Mouse (Mus musculus): ENCODE data around the gene C130050O18Rik. TPM values are rescaled to one million over a fixed set of nuclear protein-coding genes. Genes with fewer than 3 reads are reported as not detected.

C130050O18Rik gene
- polyA plus RNA-seq (2012; rRNA removed), result 0.20 and 0.33 TPM in 2 replicates

DNA sequence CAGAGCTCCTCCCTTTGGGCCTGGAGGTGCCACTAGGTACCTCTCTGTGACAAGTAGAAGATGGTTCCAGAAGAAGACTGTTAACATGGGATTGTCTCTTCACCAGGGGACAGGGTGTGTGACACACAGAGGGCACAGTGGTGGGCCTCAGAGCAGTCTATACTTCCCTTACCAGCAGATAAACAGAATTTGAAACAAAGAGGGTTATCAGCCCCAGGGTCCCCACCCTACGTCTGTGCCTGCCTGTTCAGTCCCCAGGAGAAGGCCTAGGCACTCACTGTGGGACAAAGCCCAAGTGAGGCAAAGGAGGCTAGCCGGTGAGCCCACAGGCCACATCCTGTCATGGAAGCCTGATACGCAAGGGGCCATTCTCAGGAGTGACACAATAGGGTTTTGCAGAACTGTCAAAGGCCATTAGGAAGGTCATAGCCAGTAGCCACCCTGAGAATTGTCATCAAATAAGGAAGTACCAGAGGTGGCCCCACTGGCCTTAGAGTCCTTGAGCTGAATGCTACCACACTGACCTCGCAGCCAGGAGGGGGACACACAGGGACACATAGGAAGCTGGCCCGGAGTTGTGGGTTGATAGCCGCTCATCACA lies at the start of gene C130050O18Rik:
Gene C130050O18Rik, plus strand, starts transcription at position 480 of the 601 bp plus-strand sequence.
- no peak for DNase-seq (ENCODE audit: low read depth)
- TF ChIP-seq CTCF (IDR thresholded peaks at IDR 0.05; ENCODE audit: borderline replicate concordance, extremely low read depth, insufficient read depth, insufficient read length), result no peak
- TF ChIP-seq POLR2A (IDR thresholded peaks at IDR 0.05; ENCODE audit: borderline replicate concordance, extremely low read depth, insufficient read depth, insufficient read length, poor library complexity, severe bottlenecking), result no peak

DNA sequence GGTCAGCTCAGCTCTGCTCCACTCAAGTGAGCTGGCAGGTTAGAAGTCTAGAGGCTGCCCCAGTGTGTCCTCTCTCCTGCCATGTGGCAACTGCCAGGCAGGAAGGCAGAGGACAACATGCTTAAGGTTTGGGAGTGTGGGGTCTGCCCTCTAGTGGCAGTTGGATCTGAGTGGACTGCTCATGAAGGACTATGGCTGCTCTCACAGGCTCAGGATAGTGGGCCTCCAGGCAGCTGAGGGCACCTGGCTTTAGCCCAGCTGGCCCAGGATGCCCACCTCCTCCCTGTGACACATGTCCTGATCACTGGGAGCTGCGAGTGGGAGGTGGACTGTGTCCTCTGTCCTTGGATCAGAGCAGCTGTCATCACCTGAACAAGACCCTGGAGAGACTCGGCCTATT lies 46.4 kb upstream of the C130050O18Rik start:
- peak; percentile 43 for DNase-seq (ENCODE audit: low read depth)
- TF ChIP-seq POLR2A (IDR thresholded peaks at IDR 0.05; ENCODE audit: borderline replicate concordance, extremely low read depth, insufficient read depth, insufficient read length, poor library complexity, severe bottlenecking) (no peak), CTCF (IDR thresholded peaks at IDR 0.05; ENCODE audit: borderline replicate concordance, extremely low read depth, insufficient read depth, insufficient read length) (peak; percentile 69; the same call in 1 of the 2 replicates)

DNA sequence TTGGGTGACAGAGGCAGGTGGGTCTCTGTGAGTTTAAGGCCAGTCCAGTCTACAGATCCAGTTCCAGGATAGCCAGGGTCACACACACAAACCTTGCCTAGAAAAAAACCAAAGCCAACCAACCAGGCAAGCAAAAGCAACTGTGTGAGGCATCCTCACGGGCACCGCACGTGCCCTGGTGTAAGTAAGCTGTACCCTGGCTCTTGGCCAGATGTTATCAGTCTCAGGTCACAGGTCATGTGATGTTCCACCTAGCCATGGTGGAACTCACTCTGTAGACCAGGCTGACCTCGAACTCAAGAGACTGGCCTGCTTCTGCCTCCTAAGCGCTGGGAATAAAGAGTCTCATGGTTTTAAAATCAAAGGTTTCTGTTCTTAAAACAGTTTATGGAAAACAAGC lies 45.8 kb upstream of the C130050O18Rik start:
- no peak for TF ChIP-seq POLR2A (IDR thresholded peaks at IDR 0.05; ENCODE audit: borderline replicate concordance, extremely low read depth, insufficient read depth, insufficient read length, poor library complexity, severe bottlenecking)
- no peak for TF ChIP-seq CTCF (IDR thresholded peaks at IDR 0.05; ENCODE audit: borderline replicate concordance, extremely low read depth, insufficient read depth, insufficient read length)
- DNase-seq (ENCODE audit: low read depth), result no peak

DNA sequence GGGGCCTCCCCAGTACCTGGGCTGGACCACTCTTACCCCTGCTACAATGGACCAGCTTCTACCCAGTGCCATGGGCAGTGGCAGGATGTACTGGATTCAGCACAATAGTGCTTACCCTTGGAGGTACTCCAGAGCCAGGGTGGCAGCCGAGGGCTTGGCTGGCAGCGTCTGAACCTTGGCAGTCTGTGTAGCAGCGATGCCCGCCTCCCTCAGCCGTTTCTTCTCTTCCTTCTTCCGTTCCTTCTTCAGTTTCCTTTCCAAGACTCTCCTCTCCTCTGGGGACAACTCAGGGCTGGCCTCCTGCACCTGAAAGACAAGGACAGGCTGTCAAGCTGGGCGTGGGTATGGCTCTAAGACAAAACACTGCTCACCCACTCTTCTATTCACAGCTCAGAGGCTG lies 41.2 kb upstream of the C130050O18Rik start:
- DNase-seq (ENCODE audit: low read depth), result no peak
- TF ChIP-seq POLR2A (IDR thresholded peaks at IDR 0.05; ENCODE audit: borderline replicate concordance, extremely low read depth, insufficient read depth, insufficient read length, poor library complexity, severe bottlenecking), result no peak
- no peak for TF ChIP-seq CTCF (IDR thresholded peaks at IDR 0.05; ENCODE audit: borderline replicate concordance, extremely low read depth, insufficient read depth, insufficient read length)

DNA sequence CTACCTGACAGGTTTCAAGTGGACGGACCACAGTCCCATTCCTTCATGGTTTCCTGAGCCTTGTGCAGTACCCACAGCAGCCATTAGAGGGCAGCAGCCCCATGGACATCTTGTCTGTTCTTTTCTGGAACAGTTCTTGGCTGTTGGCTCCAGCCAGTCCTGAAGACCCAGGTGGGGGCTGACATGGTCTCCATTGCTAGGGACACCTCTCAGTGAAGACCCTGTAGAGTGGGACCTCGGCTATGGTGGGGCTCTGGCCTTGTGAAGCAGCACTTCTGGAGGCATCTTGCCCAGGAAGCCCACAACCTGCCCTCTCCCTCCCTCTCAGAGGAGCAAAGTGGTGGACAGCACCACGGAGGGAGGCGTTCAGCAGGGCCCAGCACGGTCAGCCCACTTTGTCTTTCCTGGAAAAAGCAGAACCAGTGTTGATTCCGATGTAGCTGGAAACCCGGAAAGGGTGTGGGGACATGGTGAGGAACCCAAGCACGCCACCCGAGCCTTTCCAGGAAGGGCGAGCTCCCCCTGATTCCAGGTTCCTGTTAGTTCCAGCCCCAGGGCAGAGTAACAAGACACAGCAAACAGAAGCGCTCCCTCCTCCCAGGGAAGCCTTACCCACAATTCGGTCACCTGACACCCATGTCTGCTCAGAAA lies 40.7 kb upstream of the C130050O18Rik start:
- no peak for TF ChIP-seq POLR2A (IDR thresholded peaks at IDR 0.05; ENCODE audit: borderline replicate concordance, extremely low read depth, insufficient read depth, insufficient read length, poor library complexity, severe bottlenecking)
- peak; percentile 96 for TF ChIP-seq CTCF (IDR thresholded peaks at IDR 0.05; ENCODE audit: borderline replicate concordance, extremely low read depth, insufficient read depth, insufficient read length)
- DNase-seq (ENCODE audit: low read depth), result peak; percentile 81

DNA sequence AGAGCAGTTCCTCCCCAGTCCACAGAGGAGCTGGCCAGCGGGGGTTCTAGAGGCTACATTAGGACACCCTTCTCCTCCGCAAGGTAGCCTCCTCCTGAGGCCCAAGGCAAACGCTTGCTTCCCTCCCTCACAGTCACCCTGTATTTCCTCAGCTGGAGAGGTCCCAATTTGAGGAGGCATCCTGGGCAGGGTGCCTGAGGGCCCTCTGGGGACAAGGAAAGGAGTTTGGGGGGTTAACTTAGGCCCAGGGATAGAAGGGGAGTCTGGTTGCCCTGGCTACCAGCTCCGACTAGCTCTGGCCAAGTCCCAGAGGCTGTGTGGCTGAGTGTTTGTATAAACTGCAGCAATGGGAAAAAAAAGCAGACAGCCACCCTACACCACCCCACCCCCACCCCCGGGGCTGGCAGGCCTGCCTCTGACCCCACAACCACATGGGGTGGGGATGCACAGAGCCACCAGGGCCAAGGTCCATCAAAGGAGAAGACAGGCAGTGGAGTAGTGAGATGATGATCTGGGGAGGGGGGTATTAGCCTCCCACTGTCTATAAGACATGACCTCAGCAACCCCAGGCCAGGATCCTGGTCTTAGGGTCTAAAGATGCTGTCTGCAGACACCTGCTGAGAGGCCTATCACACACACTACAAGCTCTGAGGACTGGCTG lies 40.0 kb upstream of the C130050O18Rik start:
- DNase-seq (ENCODE audit: low read depth), result peak; percentile 50
- TF ChIP-seq CTCF (IDR thresholded peaks at IDR 0.05; ENCODE audit: borderline replicate concordance, extremely low read depth, insufficient read depth, insufficient read length) (no peak), POLR2A (IDR thresholded peaks at IDR 0.05; ENCODE audit: borderline replicate concordance, extremely low read depth, insufficient read depth, insufficient read length, poor library complexity, severe bottlenecking) (no peak)

DNA sequence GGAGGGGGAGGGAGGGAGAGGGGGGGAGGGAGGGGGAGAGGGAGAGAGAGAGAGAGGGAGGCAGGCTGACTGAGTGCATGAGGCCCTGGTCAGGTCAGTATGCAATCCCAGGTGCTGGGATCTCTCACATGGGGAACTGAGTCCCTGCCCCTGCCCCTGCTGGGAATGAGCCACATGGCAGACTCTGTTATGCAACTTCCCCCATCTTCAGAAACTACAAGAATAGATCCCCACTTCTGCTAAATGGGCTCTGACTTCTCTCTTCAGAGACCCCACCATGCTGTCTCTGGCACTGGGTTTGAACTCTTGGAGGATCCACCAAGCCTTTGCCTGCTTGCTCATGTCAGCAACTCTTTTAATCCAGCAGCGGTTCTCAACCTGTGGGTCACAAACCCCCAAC lies 39.3 kb upstream of the C130050O18Rik start:
- TF ChIP-seq CTCF (IDR thresholded peaks at IDR 0.05; ENCODE audit: borderline replicate concordance, extremely low read depth, insufficient read depth, insufficient read length), result no peak
- TF ChIP-seq POLR2A (IDR thresholded peaks at IDR 0.05; ENCODE audit: borderline replicate concordance, extremely low read depth, insufficient read depth, insufficient read length, poor library complexity, severe bottlenecking), result no peak
- DNase-seq (ENCODE audit: low read depth), result no peak

DNA sequence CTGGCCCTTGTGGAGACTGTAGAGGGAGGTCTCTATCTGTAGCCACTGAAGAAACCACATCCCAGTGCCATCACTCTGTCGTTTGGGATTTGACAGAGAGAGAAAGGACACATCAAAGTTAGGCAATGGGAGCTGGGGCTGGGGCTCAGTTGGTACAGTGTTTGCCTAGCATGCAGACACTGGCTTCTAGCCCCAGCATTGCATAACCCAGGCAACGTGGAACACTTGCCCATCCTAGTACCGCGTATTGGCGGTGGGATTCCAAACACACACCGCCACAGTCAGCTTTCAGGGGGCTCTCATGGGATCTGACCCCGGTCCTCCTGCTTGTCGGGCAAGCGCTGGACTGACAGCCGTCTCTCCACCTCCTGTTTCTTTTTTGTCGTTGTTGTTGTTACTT lies 38.6 kb upstream of the C130050O18Rik start:
- TF ChIP-seq POLR2A (IDR thresholded peaks at IDR 0.05; ENCODE audit: borderline replicate concordance, extremely low read depth, insufficient read depth, insufficient read length, poor library complexity, severe bottlenecking) (no peak), CTCF (IDR thresholded peaks at IDR 0.05; ENCODE audit: borderline replicate concordance, extremely low read depth, insufficient read depth, insufficient read length) (no peak)
- peak; percentile 31 for DNase-seq (ENCODE audit: low read depth)

DNA sequence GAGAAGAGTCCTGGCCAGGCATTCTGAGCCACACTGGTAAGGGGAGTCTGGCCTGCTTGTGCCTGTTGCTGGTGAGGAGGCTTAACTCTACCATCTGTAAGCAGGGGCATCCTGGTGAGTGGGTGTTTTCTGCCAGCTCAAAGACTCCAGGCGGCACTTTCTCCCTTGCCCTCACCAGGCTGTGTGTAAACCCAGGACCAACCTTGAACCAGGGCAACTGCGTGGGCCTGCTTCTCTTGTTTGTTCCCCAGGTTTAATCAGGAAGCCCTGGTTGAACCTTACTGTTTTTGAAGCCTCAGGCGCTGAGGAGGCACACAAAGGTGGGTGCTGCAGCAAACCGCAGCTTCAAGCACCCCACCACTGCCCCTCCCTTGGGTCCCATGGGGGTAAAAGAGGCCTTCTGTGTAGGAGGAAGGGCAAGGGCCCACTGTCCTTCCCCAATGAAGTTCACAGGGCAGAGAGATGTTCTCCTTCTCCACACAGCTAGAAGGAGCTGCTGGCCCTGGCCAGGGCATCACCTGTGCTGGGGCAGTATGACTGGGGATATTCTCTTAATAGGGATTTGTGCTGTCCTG lies 37.1 kb upstream of the C130050O18Rik start:
- TF ChIP-seq CTCF (IDR thresholded peaks at IDR 0.05; ENCODE audit: borderline replicate concordance, extremely low read depth, insufficient read depth, insufficient read length), result no peak
- no peak for TF ChIP-seq POLR2A (IDR thresholded peaks at IDR 0.05; ENCODE audit: borderline replicate concordance, extremely low read depth, insufficient read depth, insufficient read length, poor library complexity, severe bottlenecking)
- no peak for DNase-seq (ENCODE audit: low read depth)

DNA sequence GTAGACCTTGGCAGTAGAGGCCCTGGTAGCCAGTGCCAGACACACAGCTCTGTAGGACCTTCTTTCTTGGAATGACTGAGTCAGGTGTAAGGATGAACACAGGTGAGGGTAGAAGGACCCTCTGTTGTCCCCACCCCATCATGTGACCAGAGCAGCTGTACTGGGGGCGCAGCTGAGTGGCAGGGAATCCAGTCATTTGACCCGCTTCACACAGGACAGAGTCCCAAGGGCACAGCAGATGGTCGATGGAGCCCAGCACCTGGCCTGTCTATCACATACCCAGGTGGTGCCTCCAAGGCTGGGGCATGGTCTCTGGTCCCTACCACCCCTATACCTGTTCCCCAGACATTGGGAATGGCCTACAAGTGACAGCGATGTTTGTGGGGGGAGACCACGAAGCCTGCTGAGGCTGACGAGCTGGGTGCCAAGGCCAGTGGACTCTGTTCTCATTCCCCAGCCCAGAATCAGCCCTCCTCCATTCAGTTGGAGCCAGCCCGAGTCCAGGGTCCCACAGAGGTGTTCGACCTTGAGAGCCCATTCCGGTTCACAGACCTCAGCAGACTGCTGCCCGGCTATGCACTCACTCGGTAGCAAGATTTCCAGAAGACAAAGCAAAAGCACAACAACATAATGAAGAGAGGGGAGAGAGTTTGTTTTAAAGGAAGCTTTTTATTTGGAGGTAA lies 36.3 kb upstream of the C130050O18Rik start:
- TF ChIP-seq CTCF (IDR thresholded peaks at IDR 0.05; ENCODE audit: borderline replicate concordance, extremely low read depth, insufficient read depth, insufficient read length) (no peak), POLR2A (IDR thresholded peaks at IDR 0.05; ENCODE audit: borderline replicate concordance, extremely low read depth, insufficient read depth, insufficient read length, poor library complexity, severe bottlenecking) (no peak)
- DNase-seq (ENCODE audit: low read depth), result no peak

DNA sequence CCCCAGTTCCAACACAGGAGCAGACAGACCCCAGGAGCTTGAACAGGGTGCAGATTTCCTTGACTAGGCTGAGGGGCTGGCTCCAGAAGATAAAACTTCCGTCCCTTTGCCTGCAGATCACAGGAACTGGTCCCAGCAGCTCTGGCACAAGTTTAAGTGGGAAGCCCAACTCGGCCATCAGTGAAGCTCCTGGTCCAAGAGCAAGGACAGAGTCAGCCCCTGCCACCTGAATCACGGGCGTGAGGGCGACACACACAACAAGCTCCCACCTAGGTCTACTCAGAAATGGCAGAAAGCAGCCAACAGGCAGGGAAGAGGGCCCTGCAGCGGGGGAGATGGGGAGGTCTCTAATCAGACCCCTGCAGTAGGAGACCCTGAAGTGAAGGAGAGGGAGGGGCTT lies 34.7 kb upstream of the C130050O18Rik start:
- no peak for DNase-seq (ENCODE audit: low read depth)
- TF ChIP-seq CTCF (IDR thresholded peaks at IDR 0.05; ENCODE audit: borderline replicate concordance, extremely low read depth, insufficient read depth, insufficient read length), result no peak
- TF ChIP-seq POLR2A (IDR thresholded peaks at IDR 0.05; ENCODE audit: borderline replicate concordance, extremely low read depth, insufficient read depth, insufficient read length, poor library complexity, severe bottlenecking), result no peak

Measured in brain, embryonic 14.5 days (tissue).